Mouse (Mus musculus): Measurements from ENCODE around the gene Zscan29.

Gene Zscan29

GRCm38 (mm10) chr2:121170980-121171742, at the start of gene Zscan29:
Gene Zscan29 (minus strand): TSS chr2:121171125.
- peak; percentile 88 for DNase-seq (ENCODE audit: low spot score)

- no peak for DNase-seq (ENCODE audit: low spot score)
These were observed 49.1 kb upstream of the Zscan29 start for GRCm38 (mm10) chr2:121219994-121220393.

GRCm38 (mm10) chr2:121219177-121219576, 48.3 kb upstream of the Zscan29 start:
- no peak for DNase-seq (ENCODE audit: low spot score)

GRCm38 (mm10) chr2:121214491-121214890, 43.6 kb upstream of the Zscan29 start:
- DNase-seq (ENCODE audit: low spot score), result no peak

GRCm38 (mm10) chr2:121206541-121206940, 35.6 kb upstream of the Zscan29 start:
- no peak for DNase-seq (ENCODE audit: low spot score)

DNA sequence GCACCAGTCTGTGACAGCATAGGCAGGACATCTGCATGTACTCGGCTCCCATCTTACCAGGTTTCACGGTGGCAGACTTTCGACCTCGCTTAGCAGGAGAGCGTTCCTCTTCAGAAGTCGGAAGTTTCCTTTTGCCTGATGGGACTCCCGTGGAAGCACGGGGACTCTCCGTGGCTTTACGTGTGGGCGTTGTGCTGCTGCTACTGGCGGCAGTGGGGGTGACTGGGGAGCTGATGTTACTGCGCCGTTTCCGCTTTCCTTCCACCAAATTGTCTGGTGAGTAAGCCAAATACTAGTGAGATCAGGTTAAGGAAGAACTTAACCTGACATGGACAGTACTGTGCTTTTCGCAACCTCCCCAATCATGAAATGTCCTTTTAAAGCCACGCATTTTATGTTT, 33.4 kb upstream of the Zscan29 start:
- DNase-seq (ENCODE audit: low spot score), result no peak

GRCm38 (mm10) chr2:121195466-121195865, 24.5 kb upstream of the Zscan29 start:
- DNase-seq (ENCODE audit: low spot score), result no peak

DNA sequence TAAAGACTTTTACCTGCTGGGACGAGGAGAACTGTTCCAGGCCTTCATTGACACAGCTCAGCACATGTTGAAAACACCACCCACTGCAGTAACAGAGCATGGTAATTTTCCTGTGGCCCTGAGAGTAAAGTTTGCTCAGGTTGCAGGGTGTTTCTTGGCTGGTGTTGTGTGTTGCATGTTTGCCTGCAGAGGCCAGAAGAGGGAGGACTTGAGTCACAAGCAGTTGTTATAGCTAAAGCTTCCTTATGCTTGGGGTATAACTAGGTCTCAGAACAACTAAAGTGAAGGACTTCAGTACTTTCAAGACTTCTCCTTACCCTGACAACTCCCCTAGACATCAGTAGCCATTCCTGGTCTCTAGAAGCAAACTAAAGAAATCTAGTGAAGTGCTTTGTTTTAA, 17.6 kb upstream of the Zscan29 start:
- no peak for DNase-seq (ENCODE audit: low spot score)

GRCm38 (mm10) chr2:121184142-121184541, 13.2 kb upstream of the Zscan29 start:
- DNase-seq (ENCODE audit: low spot score), result no peak

DNA sequence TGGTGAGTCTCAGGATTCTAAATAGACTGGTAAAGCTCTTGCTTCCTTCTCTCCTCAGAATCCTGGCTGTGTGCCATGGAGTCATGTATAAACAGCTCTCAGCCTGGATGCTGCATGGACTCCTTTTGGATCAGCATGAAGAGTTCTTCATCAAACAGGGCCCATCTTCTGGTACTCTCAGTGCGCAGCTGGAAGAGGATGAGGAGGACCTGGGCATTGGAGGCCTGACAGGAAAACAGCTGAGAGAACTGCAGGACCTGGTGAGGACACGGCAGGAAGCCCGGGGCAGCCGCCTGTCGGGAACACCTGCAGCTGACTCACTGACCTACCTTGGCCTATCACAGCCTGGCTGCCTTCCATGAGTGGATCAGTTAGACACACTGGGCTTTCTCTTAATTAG, 12.5 kb upstream of the Zscan29 start:
- no peak for DNase-seq (ENCODE audit: low spot score)

GRCm38 (mm10) chr2:121178828-121179479, 8.0 kb upstream of the Zscan29 start:
- no peak for DNase-seq (ENCODE audit: low spot score)

DNA sequence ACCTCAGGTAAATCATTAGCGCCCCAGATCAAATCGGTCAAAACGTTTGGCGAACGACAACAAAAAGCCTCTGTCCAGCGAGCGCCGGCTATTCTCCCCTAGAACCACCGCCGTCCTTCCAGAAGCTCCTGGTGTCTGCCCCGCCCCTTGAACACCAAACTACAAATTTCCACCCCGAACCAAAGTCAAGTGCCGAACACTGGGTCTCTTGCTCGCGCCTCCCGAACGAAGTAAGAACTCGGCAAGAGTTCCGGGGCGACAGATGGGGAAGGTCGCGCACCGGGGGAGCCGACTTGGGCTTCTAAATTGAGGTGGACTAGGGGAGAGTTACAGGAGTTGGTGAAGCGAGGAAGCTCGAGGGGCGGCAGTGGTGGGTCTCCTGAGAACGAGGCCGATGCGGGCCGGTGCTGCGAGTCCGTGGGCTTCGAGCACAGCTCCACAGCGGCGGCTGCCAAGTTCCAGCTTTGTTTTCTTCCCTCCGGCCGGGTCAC, 399 bp downstream of the Zscan29 start, which contains the start of gene Tubgcp4:
Tubgcp4 (plus strand) TSS at position 174 of the 491 bp plus-strand sequence.
- peak; percentile 38 for DNase-seq (ENCODE audit: low spot score)

GRCm38 (mm10) chr2:121169902-121170301, 1.0 kb downstream of the Zscan29 start:
- no peak for DNase-seq (ENCODE audit: low spot score)

- no peak for DNase-seq (ENCODE audit: low spot score)
These were observed 1.8 kb downstream of the Zscan29 start for GRCm38 (mm10) chr2:121169173-121169572.

GRCm38 (mm10) chr2:121153100-121153499, 17.8 kb downstream of the Zscan29 start:
- no peak for DNase-seq (ENCODE audit: low spot score)

GRCm38 (mm10) chr2:121149679-121150078, 21.2 kb downstream of the Zscan29 start:
- no peak for DNase-seq (ENCODE audit: low spot score)

GRCm38 (mm10) chr2:121142415-121142814, 28.5 kb downstream of the Zscan29 start:
- DNase-seq (ENCODE audit: low spot score), result no peak

- DNase-seq (ENCODE audit: low spot score), result no peak
These were observed 29.5 kb downstream of the Zscan29 start for GRCm38 (mm10) chr2:121141216-121142035.

DNA sequence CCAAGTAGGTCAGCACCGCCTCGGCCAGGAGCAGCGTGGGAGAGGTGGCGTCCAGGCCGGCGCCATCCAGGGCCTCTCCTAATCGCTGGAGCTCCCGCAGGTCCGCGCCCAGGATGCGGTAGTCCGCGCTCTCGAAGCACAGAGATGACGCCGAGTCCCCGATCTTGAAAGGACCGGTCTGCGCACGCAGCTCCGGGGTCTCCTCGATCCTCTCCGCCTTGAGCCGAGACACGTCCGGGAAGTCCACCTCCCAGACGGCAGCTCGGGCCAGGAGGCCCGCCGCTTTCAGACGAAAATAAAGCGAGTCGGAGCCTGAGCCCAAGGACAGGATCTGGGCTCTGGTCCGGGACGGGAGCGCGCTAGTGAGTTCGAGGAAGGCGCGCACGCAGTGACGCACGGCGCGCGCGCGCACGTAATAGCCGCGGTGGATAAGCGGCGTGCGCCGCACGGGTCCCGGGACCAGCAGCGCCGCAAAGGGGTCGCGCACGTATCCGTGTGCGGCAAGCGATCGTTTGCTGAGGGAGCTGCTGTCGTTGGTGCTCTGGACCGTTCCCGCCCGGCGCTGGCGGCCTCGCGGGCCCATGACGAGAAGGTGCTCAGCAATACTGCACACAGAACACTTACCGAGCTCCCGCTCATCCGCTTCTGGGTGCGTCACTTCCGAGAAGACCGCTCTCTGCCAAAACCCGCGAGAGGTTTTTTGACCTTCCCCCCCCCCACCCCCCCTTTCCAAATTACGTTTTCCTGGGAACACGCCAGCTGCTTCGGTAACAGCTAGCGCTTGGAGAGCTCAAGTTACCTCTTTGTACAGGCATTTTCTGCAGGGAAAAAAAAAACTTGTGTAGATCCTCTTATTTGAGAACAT, 30.7 kb downstream of the Zscan29 start, which contains the start of the genes Adal and Lcmt2:
Adal (plus strand) TSS at position 411 of the 865 bp plus-strand sequence.
Lcmt2 (minus strand) TSS at position 636 of the 865 bp plus-strand sequence.
- DNase-seq (ENCODE audit: low spot score), result peak; percentile 84

DNA sequence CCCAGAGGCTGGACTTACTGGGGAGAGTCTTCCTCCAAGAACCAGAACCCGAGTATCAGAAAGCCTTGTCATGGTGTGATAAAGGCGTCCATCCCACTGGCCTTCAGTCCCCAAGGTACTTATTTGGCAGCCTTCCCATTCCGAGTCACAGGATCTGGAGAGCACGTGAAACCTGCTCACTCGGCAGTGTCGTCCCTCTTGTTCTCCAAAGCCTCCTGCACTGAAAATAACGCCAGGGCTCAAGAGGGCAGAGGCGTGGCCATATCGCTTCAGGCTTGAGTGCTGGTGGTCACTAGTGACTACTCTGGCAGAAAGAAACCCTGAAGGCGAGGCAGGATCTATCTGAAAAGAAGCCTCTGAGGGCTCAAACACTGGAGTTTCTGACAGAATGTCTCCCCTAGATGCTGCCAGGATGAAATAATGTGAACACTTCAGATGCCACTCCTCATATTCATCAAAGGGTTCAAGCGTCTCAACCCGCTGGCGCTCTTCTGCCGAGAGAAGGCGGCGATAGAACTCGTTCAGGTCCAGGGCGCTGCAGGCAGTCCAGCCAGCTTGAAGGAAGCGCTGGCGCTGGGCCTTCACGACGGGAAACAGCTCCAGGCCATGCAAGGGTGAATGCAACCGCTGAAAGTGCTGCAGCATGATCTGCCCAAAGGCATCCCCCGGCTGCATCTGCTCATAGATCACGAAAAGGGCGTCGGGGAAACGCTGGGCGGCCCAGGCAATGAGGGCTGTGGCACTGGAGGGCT, 31.5 kb downstream of the Zscan29 start:
- peak; percentile 2 for DNase-seq (ENCODE audit: low spot score)
